Mouse (Mus musculus) adrenal gland, postnatal 10 days (tissue): Measurements from ENCODE around the gene Esp6. TPM values are rescaled to one million over a fixed set of nuclear protein-coding genes. Genes with fewer than 3 reads are reported as not detected.
"Not testable (repeated sequence)": the region's sequence is repeated elsewhere in the genome, so short reads cannot be mapped to it uniquely, and the experiment has no call there.

Experiments
- DNase-seq: peaks from one replicate; pipeline ENCODE4 v3.0.0; 2021; ENCODE audit warnings: mixed read lengths
- long read RNA-seq, 2 experiments: library from polyadenylated mRNA; stranded (forward); transcript quantifications; one replicate each; pipeline ENCODE4 v2.0.0; 2021
- total RNA-seq, 2 experiments: library from RNA; stranded (reverse); gene quantifications; 2 replicates each; pipeline ENCODE4 v1.2.3; 2021

Esp6 gene
- not detected for total RNA-seq
- long read RNA-seq, experiment 1 = 0 reads
- long read RNA-seq, experiment 2 = 0 reads

GRCm38 (mm10) chr17:40561207-40561606, at the start of gene Esp6:
Gene Esp6, plus strand, starts transcription at chr17:40561507.
- DNase-seq = no peak

- DNase-seq = no peak
Measured at GRCm38 (mm10) chr17:40519818-40520217, 41.5 kb upstream of the Esp6 start, which contains the start of gene Esp8. Gene Esp8, plus strand, starts transcription at chr17:40520022.

- no peak for DNase-seq
Measured at GRCm38 (mm10) chr17:40529813-40530212, 31.5 kb upstream of the Esp6 start.

GRCm38 (mm10) chr17:40531147-40531546, 30.2 kb upstream of the Esp6 start:
- DNase-seq = no peak

- DNase-seq = not testable (repeated sequence)
Measured at GRCm38 (mm10) chr17:40547005-40547404, 14.3 kb upstream of the Esp6 start.

GRCm38 (mm10) chr17:40553470-40553869, 7.8 kb upstream of the Esp6 start:
- no peak for DNase-seq

- DNase-seq = not testable (repeated sequence)
Measured at GRCm38 (mm10) chr17:40583906-40584305, 22.6 kb downstream of the Esp6 start.

GRCm38 (mm10) chr17:40591297-40591696, 30.0 kb downstream of the Esp6 start:
- DNase-seq = no peak

- DNase-seq = no peak
Measured at GRCm38 (mm10) chr17:40598294-40598693, 37.0 kb downstream of the Esp6 start, which contains the start of gene Esp4. Gene Esp4, plus strand, starts transcription at chr17:40598594.

Other genes starting within 250 kb of the Esp6 start
- gene Crisp1, start 242.3 kb upstream of the Esp6 start, total RNA-seq = not detected
- not detected for gene Esp8, start 41.5 kb upstream of the Esp6 start, total RNA-seq
- gene Esp4, start 37.1 kb downstream of the Esp6 start, total RNA-seq = not detected
- not detected for gene Esp3, start 70.6 kb downstream of the Esp6 start, total RNA-seq
- not detected for gene Esp1, start 165.6 kb downstream of the Esp6 start, total RNA-seq
- not detected for gene Crisp2, start 245.5 kb downstream of the Esp6 start, total RNA-seq
- 1 to 10 TPM; 1.8 to 3.1 TPM for gene Rhag, start 249.6 kb downstream of the Esp6 start, total RNA-seq